Mouse (Mus musculus): ENCODE data around the gene Tubb4b.

DNA sequence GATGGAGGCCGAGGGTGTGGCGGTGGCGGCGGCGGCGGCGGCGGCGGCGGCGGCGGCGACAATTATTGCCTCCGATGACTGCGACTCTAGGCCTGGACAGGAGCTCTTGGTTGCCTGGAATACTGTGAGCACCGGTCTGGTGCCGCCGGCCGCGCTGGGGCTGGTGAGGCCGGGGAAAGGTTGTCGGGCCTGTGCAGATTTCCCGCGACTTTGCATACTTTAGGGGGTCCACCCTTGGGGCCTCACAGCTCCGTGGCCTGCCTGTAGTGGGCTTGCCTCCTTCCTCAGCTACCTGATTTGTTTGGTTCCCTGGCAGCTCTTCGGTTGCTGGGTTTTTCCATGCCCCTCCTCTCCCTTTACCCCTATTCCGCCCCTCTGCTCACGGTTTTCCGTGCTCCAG is 48.0 kb upstream of the Tubb4b start:
- TF ChIP-seq CTCF (IDR thresholded peaks at IDR 0.05; ENCODE audit: low read depth) (no peak), EP300 (IDR thresholded peaks at IDR 0.05; ENCODE audit: low read depth) (no peak)

Data from heart, postnatal 0 days (tissue).